Mouse (Mus musculus) kidney, embryonic 14.5 days (tissue): ENCODE measurements at regions not wholly inside any gene's neighbourhood (a gene's known extent, or its start where the extent isn't known, plus 50 kb on each side); places are given as distances from the start of the nearest gene placed in this dataset.
A peak's percentile ranks its signal among the peaks of the same experiment; 100 is the strongest.

ENCODE experiments used
- ATAC-seq: fragments of 200-750 bp; cut with Nextera tagmentation; 2 replicates; pipeline ENCODE4 v1.8.0; 2017; ENCODE audit warnings: moderate number of reproducible peaks, mild to moderate bottlenecking, moderate TSS enrichment, moderate library complexity; ENCODE audit not compliant: low FRiP score, low TSS enrichment
- H3K27ac ChIP-seq: fragments of 300-500 bp; sonication (generic); 2 replicates; pipeline ENCODE4 v1.5.1; 2014; ENCODE audit warnings: low read depth, mild to moderate bottlenecking, low read length, moderate library complexity, mixed read lengths
- H3K27me3 ChIP-seq: fragments of 300-500 bp; sonication (generic); 2 replicates; pipeline ENCODE4 v1.6.1; 2014; ENCODE audit warnings: mild to moderate bottlenecking, low read length; ENCODE audit not compliant: control insufficient read depth, insufficient read depth
- H3K36me3 ChIP-seq: fragments of 300-500 bp; sonication (generic); 2 replicates; pipeline ENCODE4 v1.6.1; 2014; ENCODE audit warnings: low read length, mixed read lengths; ENCODE audit not compliant: control insufficient read depth, insufficient read depth
- H3K4me1 ChIP-seq: fragments of 300-500 bp; sonication (generic); 2 replicates; pipeline ENCODE4 v1.6.1; 2014; ENCODE audit warnings: low read length, mixed read lengths; ENCODE audit not compliant: control insufficient read depth, insufficient read depth
- H3K4me2 ChIP-seq: fragments of 300-500 bp; sonication (generic); replicated peaks from 2 replicates; pipeline ENCODE4 v1.6.1; 2014; ENCODE audit warnings: low read depth, mild to moderate bottlenecking, low read length
- H3K4me3 ChIP-seq: fragments of 300-500 bp; sonication (generic); 2 replicates; pipeline ENCODE4 v1.5.1; 2014; ENCODE audit warnings: mild to moderate bottlenecking, low read length
- H3K9ac ChIP-seq: fragments of 300-500 bp; sonication (generic); 2 replicates; pipeline ENCODE4 v1.6.1; 2014; ENCODE audit warnings: low read depth, mild to moderate bottlenecking, low read length, moderate library complexity
- H3K9me3 ChIP-seq: fragments of 300-500 bp; sonication (generic); 2 replicates; pipeline ENCODE4 v1.6.1; 2016; ENCODE audit warnings: low read length; ENCODE audit not compliant: control insufficient read depth
- WGBS: fragments of 180-500 bp; shearing (Covaris S2); extraction: QIAGEN DNeasy Blood & Tissue Kit; methylation state at CpG from one replicate; pipeline ENCODE4 v1.1.7; 2014; 5-methylcytosine and 5-hydroxymethylcytosine counted together

GRCm38 (mm10) chr7:68833977-68834791 is 85.1 kb upstream of the Arrdc4 start:
- Histone ChIP-seq H3K4me3 (no peak overlapping the region), H3K4me2 (no peak overlapping the region), H3K9ac (no peak overlapping the region), H3K36me3 (no peaks in the 10 kb centered on the region), H3K4me1 (no peaks in the 10 kb centered on the region), H3K9me3 (no peaks in the 10 kb centered on the region), H3K27ac (no peak overlapping the region), H3K27me3 (no peaks in the 10 kb centered on the region)
- 49% methylated on average over 10 of the region's 10 CpGs for WGBS
- peak; percentile 46; the same call in 1 of the 2 replicates for ATAC-seq

GRCm38 (mm10) chr7:68833517-68833916 is 84.5 kb upstream of the Arrdc4 start:
- Histone ChIP-seq H3K9ac (no peak overlapping the region), H3K4me2 (no peak overlapping the region), H3K9me3 (no peaks in the 10 kb centered on the region), H3K27ac (no peak overlapping the region), H3K27me3 (no peaks in the 10 kb centered on the region), H3K4me3 (no peak overlapping the region), H3K36me3 (no peaks in the 10 kb centered on the region), H3K4me1 (no peaks in the 10 kb centered on the region)
- WGBS = 91% methylated on average over 7 of the region's 7 CpGs
- no peak for ATAC-seq

GRCm38 (mm10) chr7:68829861-68830260 is 80.8 kb upstream of the Arrdc4 start:
- peak; percentile 82; the same call in 1 of the 2 replicates for ATAC-seq

GRCm38 (mm10) chr7:68824399-68824798 is 75.4 kb upstream of the Arrdc4 start:
- H3K4me1 ChIP-seq = no peaks in the 10 kb centered on the region
- no peak for ATAC-seq
- no peak overlapping the region for H3K27ac ChIP-seq
- no peaks in the 10 kb centered on the region for H3K27me3 ChIP-seq
- no peaks in the 10 kb centered on the region for H3K36me3 ChIP-seq
- H3K4me2 ChIP-seq = no peak overlapping the region
- H3K9ac ChIP-seq = no peak overlapping the region
- H3K9me3 ChIP-seq = no peaks in the 10 kb centered on the region
- no peak overlapping the region for H3K4me3 ChIP-seq
- WGBS = 85% methylated on average over 2 of the region's 2 CpGs

More at GRCm38 (mm10) chr7:68829861-68830260, 80.8 kb upstream of the Arrdc4 start:
- Histone ChIP-seq H3K4me2 (no peak overlapping the region), H3K27ac (no peak overlapping the region), H3K27me3 (no peaks in the 10 kb centered on the region), H3K9ac (no peak overlapping the region), H3K36me3 (no peaks in the 10 kb centered on the region), H3K9me3 (no peaks in the 10 kb centered on the region), H3K4me3 (no peak overlapping the region), H3K4me1 (no peaks in the 10 kb centered on the region)
- 18% methylated on average over 8 of the region's 8 CpGs for WGBS

- no peaks in the 10 kb centered on the region for H3K27me3 ChIP-seq
- H3K36me3 ChIP-seq = no peaks in the 10 kb centered on the region
- no peak overlapping the region for H3K4me3 ChIP-seq
- H3K4me2 ChIP-seq = no peak overlapping the region
- no peak overlapping the region for H3K27ac ChIP-seq
- H3K4me1 ChIP-seq = no peaks in the 10 kb centered on the region
- no peak for ATAC-seq
- no peak overlapping the region for H3K9ac ChIP-seq
- no peaks in the 10 kb centered on the region for H3K9me3 ChIP-seq
- WGBS = 80% methylated on average over 2 of the region's 2 CpGs
These were observed 74.6 kb upstream of the Arrdc4 start for GRCm38 (mm10) chr7:68823646-68824045.

- Histone ChIP-seq H3K4me1 (no peaks in the 10 kb centered on the region), H3K27me3 (no peaks in the 10 kb centered on the region), H3K4me2 (no peak overlapping the region), H3K9ac (no peak overlapping the region), H3K27ac (no peak overlapping the region), H3K4me3 (no peak overlapping the region), H3K36me3 (no peaks in the 10 kb centered on the region), H3K9me3 (no peaks in the 10 kb centered on the region)
- peak; percentile 69; the same call in 1 of the 2 replicates for ATAC-seq
- 2% methylated on average over 7 of the region's 7 CpGs for WGBS
These were observed 74.1 kb upstream of the Arrdc4 start for GRCm38 (mm10) chr7:68823189-68823588.

GRCm38 (mm10) chr7:68814823-68815666 is 66.0 kb upstream of the Arrdc4 start:
- Histone ChIP-seq H3K4me1 (peaks cover 1% of the 10 kb centered on the region; the same call in 1 of the 2 replicates), H3K27ac (no peak overlapping the region), H3K4me2 (no peak overlapping the region), H3K36me3 (no peaks in the 10 kb centered on the region), H3K9ac (no peak overlapping the region), H3K27me3 (no peaks in the 10 kb centered on the region), H3K4me3 (no peak overlapping the region), H3K9me3 (no peaks in the 10 kb centered on the region)
- no peak for ATAC-seq
- WGBS = 76% methylated on average over 15 of the region's 15 CpGs

- Histone ChIP-seq H3K4me3 (no peak overlapping the region), H3K36me3 (no peaks in the 10 kb centered on the region), H3K4me2 (peak overlapping the region; percentile 9; the same call in 1 of the 2 replicates), H3K9ac (no peak overlapping the region), H3K27ac (no peak overlapping the region), H3K4me1 (peaks cover 4% of the 10 kb centered on the region; the same call in 1 of the 2 replicates), H3K9me3 (no peaks in the 10 kb centered on the region), H3K27me3 (no peaks in the 10 kb centered on the region)
- 17% methylated on average over 8 of the region's 8 CpGs for WGBS
- no peak for ATAC-seq
These were observed 60.7 kb upstream of the Arrdc4 start for GRCm38 (mm10) chr7:68809782-68810181.
